In genomic region chr11:19005913-19006693, GRCm38 (mm10) we compare ENCODE assay signal across 15 mouse cellular contexts. TPM values are rescaled to one million over a fixed set of nuclear protein-coding genes. Genes with fewer than 3 reads are reported as not detected.
DNase-seq lines count a peak whose midpoint lies in the region; ATAC-seq lines count a peak whose summit lies in the region.
"Had no signal": no experiment of that assay in that cellular context is flagged by ENCODE, and none has a peak within 500 bp of the region (broad histone marks: within the 10 kb centered on the region; RNA-seq: fewer than 3 reads in every experiment).

No protein-coding gene starts in this region.

- DNase-seq in heart, postnatal 10 days, result no peak
- DNase-seq in lung, postnatal 14 days, result no peak
- no peak for DNase-seq in hindbrain, embryonic 14.5 days (ENCODE audit: low spot score)
- DNase-seq in cerebellum, postnatal 10 days, result no peak
- DNase-seq in cerebellum, adult 9-11 months, result no peak
- DNase-seq: adrenal gland, adult 8-10 months; cerebellum, adult 2 months; heart, postnatal 36 days; layer of hippocampus, postnatal 36 days; right cerebral cortex, postnatal 14 days; thymus, postnatal 36 days had no signal

- peak overlapping the region; percentile 37; the same call in 1 of the 2 replicates for H3K27ac ChIP-seq in heart, embryonic 13.5 days (replicated peaks)
- H3K27ac ChIP-seq in lung, embryonic 15.5 days, result peak overlapping the region; percentile 92
- peak overlapping the region; percentile 99 for H3K27ac ChIP-seq in hindbrain, embryonic 14.5 days
- H3K27ac ChIP-seq in stomach, embryonic 14.5 days (ENCODE audit: low read length), result peak overlapping the region; percentile 89
- H3K27ac ChIP-seq: liver, embryonic 14.5 days had no signal

- H3K36me3 ChIP-seq in heart, embryonic 13.5 days, result peaks cover 36% of the 10 kb centered on the region
- peaks cover 7% of the 10 kb centered on the region for H3K36me3 ChIP-seq in lung, embryonic 15.5 days
- H3K36me3 ChIP-seq in hindbrain, embryonic 14.5 days (replicated peaks; ENCODE audit: control insufficient read depth, insufficient read depth), result peaks cover 41% of the 10 kb centered on the region
- peaks cover 34% of the 10 kb centered on the region for H3K36me3 ChIP-seq in stomach, embryonic 14.5 days (ENCODE audit: control insufficient read depth, insufficient read depth, low read length)

- H3K4me2 ChIP-seq in heart, embryonic 13.5 days, result no peak overlapping the region
- H3K4me2 ChIP-seq in lung, embryonic 15.5 days, result 0 out of 2 replicates have a peak overlapping the region, but pooled peaks have one; percentile 8
- peak overlapping the region; percentile 93 for H3K4me2 ChIP-seq in hindbrain, embryonic 14.5 days (replicated peaks)
- H3K4me2 ChIP-seq in stomach, embryonic 14.5 days (replicated peaks; ENCODE audit: low read depth, low read length), result peak overlapping the region; percentile 23; the same call in 1 of the 2 replicates

- intact Hi-C loops in heart, postnatal 10 days (cut with DNase I), result no loop called here

- 52% methylated on average over 3 of the region's 3 CpGs for WGBS in heart, embryonic 13.5 days
- WGBS in lung, embryonic 15.5 days, result 20% methylated on average over 3 of the region's 3 CpGs
- 36% methylated on average over 3 of the region's 3 CpGs for WGBS in hindbrain, embryonic 14.5 days
- 18% methylated on average over 3 of the region's 3 CpGs for WGBS in stomach, embryonic 14.5 days

- ATAC-seq in heart, embryonic 13.5 days (ENCODE audit: extremely low read depth, insufficient number of reproducible peaks, low FRiP score, low TSS enrichment), result no peak
- ATAC-seq in lung, embryonic 15.5 days (ENCODE audit: borderline replicate concordance, extremely low read depth, low FRiP score, low TSS enrichment), result peak; percentile 76
- no peak for ATAC-seq in hindbrain, embryonic 14.5 days (ENCODE audit: low FRiP score)
- no peak for ATAC-seq in stomach, embryonic 14.5 days (ENCODE audit: insufficient number of reproducible peaks, insufficient read depth, low FRiP score, low read depth)

- no peaks in the 10 kb centered on the region for H3K9me3 ChIP-seq in heart, embryonic 13.5 days
- H3K9me3 ChIP-seq in lung, embryonic 15.5 days, result no peaks in the 10 kb centered on the region
- no peaks in the 10 kb centered on the region for H3K9me3 ChIP-seq in hindbrain, embryonic 14.5 days (ENCODE audit: control insufficient read depth, low read length)
- no peaks in the 10 kb centered on the region for H3K9me3 ChIP-seq in stomach, embryonic 14.5 days (ENCODE audit: control insufficient read depth, low read depth, low read length)

- no peaks in the 10 kb centered on the region for H3K27me3 ChIP-seq in heart, embryonic 13.5 days (replicated peaks)
- 0 out of 2 replicates have a peak, but pooled peaks cover 3% of the 10 kb centered on the region for H3K27me3 ChIP-seq in lung, embryonic 15.5 days
- no peaks in the 10 kb centered on the region for H3K27me3 ChIP-seq in hindbrain, embryonic 14.5 days (ENCODE audit: control insufficient read depth, insufficient read depth, low read length)
- H3K27me3 ChIP-seq in stomach, embryonic 14.5 days (ENCODE audit: control insufficient read depth, insufficient read depth, low read length), result no peaks in the 10 kb centered on the region

- H3K4me1 ChIP-seq in heart, embryonic 13.5 days, result peaks cover 68% of the 10 kb centered on the region
- peaks cover 24% of the 10 kb centered on the region for H3K4me1 ChIP-seq in lung, embryonic 15.5 days
- peaks cover 47% of the 10 kb centered on the region for H3K4me1 ChIP-seq in hindbrain, embryonic 14.5 days (replicated peaks; ENCODE audit: control insufficient read depth, insufficient read depth, low read length)
- H3K4me1 ChIP-seq in stomach, embryonic 14.5 days (ENCODE audit: control insufficient read depth, insufficient read depth, low read length), result peaks cover 30% of the 10 kb centered on the region; the same call in 1 of the 2 replicates

- no peak overlapping the region for H3K4me3 ChIP-seq in heart, embryonic 13.5 days
- no peak overlapping the region for H3K4me3 ChIP-seq in lung, embryonic 15.5 days
- H3K4me3 ChIP-seq in hindbrain, embryonic 14.5 days (replicated peaks; ENCODE audit: low read length), result peak overlapping the region; percentile 74
- no peak overlapping the region for H3K4me3 ChIP-seq in stomach, embryonic 14.5 days (ENCODE audit: low read depth, low read length)

- H3K9ac ChIP-seq in heart, embryonic 13.5 days, result no peak overlapping the region
- no peak overlapping the region for H3K9ac ChIP-seq in lung, embryonic 15.5 days
- peak overlapping the region; percentile 51 for H3K9ac ChIP-seq in hindbrain, embryonic 14.5 days
- no peak overlapping the region for H3K9ac ChIP-seq in stomach, embryonic 14.5 days (replicated peaks; ENCODE audit: low read depth, low read length)
- H3K9ac ChIP-seq: liver, embryonic 14.5 days had no signal

RNA-seq across cellular contexts. Expression of gene Meis1, which starts 12.7 kb away (rescaled TPM):
- 65.4 and 68.5 TPM in 2 replicates for polyA plus RNA-seq in heart, embryonic 13.5 days (2015; fragmentation: Nextera tagmentation; extraction: Ambion mirVana)
- total RNA-seq in heart, postnatal 10 days (2021), result 10 to 100 TPM; 26.9 to 44.1 TPM
- polyA plus RNA-seq in lung, embryonic 15.5 days (2015; fragmentation: Nextera tagmentation; extraction: Ambion mirVana), result 112 and 116 TPM in 2 replicates
- polyA plus RNA-seq in hindbrain, embryonic 14.5 days (2014; fragmentation: Nextera tagmentation; extraction: Ambion mirVana), result 171 and 178 TPM in 2 replicates
- 151 and 155 TPM in 2 replicates for polyA plus RNA-seq in stomach, embryonic 14.5 days (2014; fragmentation: Nextera tagmentation; extraction: Ambion mirVana)

Comparison
In these comparisons a context has a peak if more than half of its experiments do, and no peak if none do; other contexts are left out.
1. H3K27ac ChIP-seq: peak in every context shown above with its lines; median percentile 99 in hindbrain, embryonic 14.5 days; 92 in lung, embryonic 15.5 days; 89 in stomach, embryonic 14.5 days; 37 in heart, embryonic 13.5 days.